Mouse (Mus musculus): Measurements from ENCODE around the gene Txnrd2. TPM values are rescaled to one million over a fixed set of nuclear protein-coding genes. Genes with fewer than 3 reads are reported as not detected.

Txnrd2 gene
- polyA plus RNA-seq, 1 experiment from 2014 or later = 20.4 TPM

- ATAC-seq (ENCODE audit: insufficient read depth, low FRiP score, low TSS enrichment) = no peak
- no peaks in the 10 kb centered on the region for H3K4me1 ChIP-seq (ENCODE audit: control insufficient read depth, insufficient read depth, low read length)
- 65% methylated on average over 6 of the region's 6 CpGs for WGBS
Measured at GRCm38 (mm10) chr16:18477996-18478395, 51.8 kb downstream of the Txnrd2 start.

GRCm38 (mm10) chr16:18479667-18480066 lies 53.5 kb downstream of the Txnrd2 start:
- Histone ChIP-seq H3K4me1 (ENCODE audit: control insufficient read depth, insufficient read depth, low read length) (peaks cover 5% of the 10 kb centered on the region), H3K4me2 (ENCODE audit: low read depth) (no peak overlapping the region), H3K36me3 (ENCODE audit: control insufficient read depth, insufficient read depth, low read length) (no peaks in the 10 kb centered on the region; the same call in 1 of the 2 replicates), H3K27me3 (ENCODE audit: control insufficient read depth, insufficient read depth, low read length) (no peaks in the 10 kb centered on the region), H3K9ac (ENCODE audit: low read length) (no peak overlapping the region), H3K4me3 (ENCODE audit: low read depth, low read length) (no peak overlapping the region), H3K27ac (ENCODE audit: low read depth, low read length) (no peak overlapping the region), H3K9me3 (ENCODE audit: control insufficient read depth, low read length) (no peaks in the 10 kb centered on the region)
- DNase-seq (ENCODE audit: low spot score) = no peak
- WGBS = 51% methylated on average over 7 of the region's 7 CpGs
- no peak for ATAC-seq (ENCODE audit: insufficient read depth, low FRiP score, low TSS enrichment)

More at GRCm38 (mm10) chr16:18477996-18478395, 51.8 kb downstream of the Txnrd2 start:
- H3K27me3 ChIP-seq (ENCODE audit: control insufficient read depth, insufficient read depth, low read length) = no peaks in the 10 kb centered on the region
- no peak overlapping the region for H3K9ac ChIP-seq (ENCODE audit: low read length)
- no peaks in the 10 kb centered on the region; the same call in 1 of the 2 replicates for H3K36me3 ChIP-seq (ENCODE audit: control insufficient read depth, insufficient read depth, low read length)
- no peak for DNase-seq (ENCODE audit: low spot score)
- no peaks in the 10 kb centered on the region for H3K9me3 ChIP-seq (ENCODE audit: control insufficient read depth, low read length)
- no peak overlapping the region for H3K4me3 ChIP-seq (ENCODE audit: low read depth, low read length)
- H3K4me2 ChIP-seq (ENCODE audit: low read depth) = no peak overlapping the region
- H3K27ac ChIP-seq (ENCODE audit: low read depth, low read length) = no peak overlapping the region

DNA sequence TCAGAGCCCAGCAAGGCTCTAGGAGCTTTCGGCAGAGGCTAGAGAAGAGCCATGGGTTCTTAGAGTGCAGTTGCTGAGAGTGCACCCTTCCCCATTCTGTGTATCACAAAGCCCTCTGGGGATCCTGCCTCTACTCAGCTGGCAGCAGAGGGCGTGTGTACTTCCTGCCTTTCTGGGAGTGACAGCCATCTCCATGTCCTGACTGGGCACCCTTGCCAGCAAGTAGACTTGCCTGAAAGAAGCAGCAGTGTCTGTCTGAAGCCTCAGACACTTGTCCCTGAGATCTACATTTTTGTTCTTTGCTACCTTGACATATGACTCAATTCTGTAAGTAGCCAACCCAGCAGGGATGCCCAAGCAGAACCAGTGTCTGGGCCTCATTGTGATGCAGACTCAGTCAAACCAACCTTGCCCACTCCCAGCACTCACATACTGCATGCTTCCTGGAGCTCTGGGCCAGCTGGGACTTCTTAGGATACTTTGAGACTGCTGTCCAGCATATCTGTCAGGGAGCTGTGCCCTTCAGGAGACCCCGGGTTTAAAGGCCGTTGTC lies 54.8 kb downstream of the Txnrd2 start:
- Histone ChIP-seq H3K9ac (ENCODE audit: low read length) (no peak overlapping the region), H3K36me3 (ENCODE audit: control insufficient read depth, insufficient read depth, low read length) (no peaks in the 10 kb centered on the region; the same call in 1 of the 2 replicates), H3K9me3 (ENCODE audit: control insufficient read depth, low read length) (no peaks in the 10 kb centered on the region), H3K4me2 (ENCODE audit: low read depth) (no peak overlapping the region), H3K4me3 (ENCODE audit: low read depth, low read length) (no peak overlapping the region), H3K27me3 (ENCODE audit: control insufficient read depth, insufficient read depth, low read length) (no peaks in the 10 kb centered on the region), H3K27ac (ENCODE audit: low read depth, low read length) (no peak overlapping the region), H3K4me1 (ENCODE audit: control insufficient read depth, insufficient read depth, low read length) (peaks cover 8% of the 10 kb centered on the region)
- ATAC-seq (ENCODE audit: insufficient read depth, low FRiP score, low TSS enrichment) (no peak), DNase-seq (ENCODE audit: low spot score) (no peak)
- WGBS = 75% methylated on average over 4 of the region's 4 CpGs

- ATAC-seq (ENCODE audit: insufficient read depth, low FRiP score, low TSS enrichment) = no peak
- Histone ChIP-seq H3K9ac (ENCODE audit: low read length) (no peak overlapping the region), H3K27me3 (ENCODE audit: control insufficient read depth, insufficient read depth, low read length) (no peaks in the 10 kb centered on the region), H3K36me3 (ENCODE audit: control insufficient read depth, insufficient read depth, low read length) (no peaks in the 10 kb centered on the region; the same call in 1 of the 2 replicates), H3K4me1 (ENCODE audit: control insufficient read depth, insufficient read depth, low read length) (peaks cover 8% of the 10 kb centered on the region), H3K27ac (ENCODE audit: low read depth, low read length) (no peak overlapping the region), H3K4me2 (ENCODE audit: low read depth) (no peak overlapping the region), H3K9me3 (ENCODE audit: control insufficient read depth, low read length) (no peaks in the 10 kb centered on the region), H3K4me3 (ENCODE audit: low read depth, low read length) (no peak overlapping the region)
- WGBS = 80% methylated on average over 3 of the region's 3 CpGs
- DNase-seq (ENCODE audit: low spot score) = no peak
Measured at GRCm38 (mm10) chr16:18482431-18482830, 56.2 kb downstream of the Txnrd2 start.

DNA sequence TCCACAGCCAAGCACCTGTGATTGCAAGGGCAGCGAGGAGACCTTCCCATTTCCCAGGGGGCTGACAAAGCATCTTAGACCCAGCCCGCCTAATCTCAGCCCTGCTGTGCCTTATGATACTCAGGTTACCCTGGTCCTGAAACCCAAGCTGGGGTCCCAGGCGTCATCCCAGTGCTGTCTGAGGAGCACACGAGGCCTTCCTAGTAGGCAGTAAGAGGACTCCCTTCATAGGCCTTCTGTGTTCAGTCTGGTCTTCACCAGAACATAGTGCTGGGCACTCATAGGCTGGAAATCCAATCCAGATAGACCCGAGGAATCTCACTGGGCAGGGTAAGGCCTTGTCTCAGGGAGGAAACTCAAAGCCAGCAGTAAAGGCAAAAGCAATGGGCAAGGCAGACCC lies 57.7 kb downstream of the Txnrd2 start:
- Histone ChIP-seq H3K36me3 (ENCODE audit: control insufficient read depth, insufficient read depth, low read length) (no peaks in the 10 kb centered on the region), H3K27me3 (ENCODE audit: control insufficient read depth, insufficient read depth, low read length) (no peaks in the 10 kb centered on the region), H3K27ac (ENCODE audit: low read depth, low read length) (no peak overlapping the region), H3K9ac (ENCODE audit: low read length) (no peak overlapping the region), H3K4me1 (ENCODE audit: control insufficient read depth, insufficient read depth, low read length) (peaks cover 8% of the 10 kb centered on the region), H3K9me3 (ENCODE audit: control insufficient read depth, low read length) (no peaks in the 10 kb centered on the region), H3K4me3 (ENCODE audit: low read depth, low read length) (no peak overlapping the region), H3K4me2 (ENCODE audit: low read depth) (no peak overlapping the region)
- no peak for ATAC-seq (ENCODE audit: insufficient read depth, low FRiP score, low TSS enrichment)
- no peak for DNase-seq (ENCODE audit: low spot score)
- WGBS = 70% methylated on average over 5 of the region's 5 CpGs

DNA sequence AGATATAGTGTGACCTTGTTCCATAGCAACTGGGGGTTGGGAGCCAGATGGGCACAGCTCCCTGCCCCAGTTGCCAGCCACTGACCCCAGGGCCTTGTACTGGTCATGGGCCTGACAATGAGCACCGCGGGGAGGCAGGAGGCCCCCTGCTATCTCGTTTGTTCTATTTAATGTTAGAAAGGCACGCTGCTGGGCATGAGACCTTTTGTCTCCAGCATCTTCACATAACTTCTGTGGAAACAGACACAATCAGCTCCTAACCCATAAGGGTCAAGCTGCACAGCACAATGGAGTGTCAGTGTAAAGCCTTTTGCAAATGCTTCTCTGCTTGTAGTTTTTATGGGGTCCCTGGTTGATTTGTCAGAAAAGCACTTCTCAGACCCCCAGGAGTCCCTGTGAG lies 58.2 kb downstream of the Txnrd2 start:
- ATAC-seq (ENCODE audit: insufficient read depth, low FRiP score, low TSS enrichment) (no peak), DNase-seq (ENCODE audit: low spot score) (no peak)
- Histone ChIP-seq H3K9ac (ENCODE audit: low read length) (no peak overlapping the region), H3K4me1 (ENCODE audit: control insufficient read depth, insufficient read depth, low read length) (peaks cover 8% of the 10 kb centered on the region), H3K4me3 (ENCODE audit: low read depth, low read length) (no peak overlapping the region), H3K27ac (ENCODE audit: low read depth, low read length) (no peak overlapping the region; the same call in 1 of the 2 replicates), H3K4me2 (ENCODE audit: low read depth) (no peak overlapping the region), H3K27me3 (ENCODE audit: control insufficient read depth, insufficient read depth, low read length) (no peaks in the 10 kb centered on the region), H3K9me3 (ENCODE audit: control insufficient read depth, low read length) (no peaks in the 10 kb centered on the region), H3K36me3 (ENCODE audit: control insufficient read depth, insufficient read depth, low read length) (no peaks in the 10 kb centered on the region)
- WGBS = 12% methylated on average over 4 of the region's 4 CpGs

DNA sequence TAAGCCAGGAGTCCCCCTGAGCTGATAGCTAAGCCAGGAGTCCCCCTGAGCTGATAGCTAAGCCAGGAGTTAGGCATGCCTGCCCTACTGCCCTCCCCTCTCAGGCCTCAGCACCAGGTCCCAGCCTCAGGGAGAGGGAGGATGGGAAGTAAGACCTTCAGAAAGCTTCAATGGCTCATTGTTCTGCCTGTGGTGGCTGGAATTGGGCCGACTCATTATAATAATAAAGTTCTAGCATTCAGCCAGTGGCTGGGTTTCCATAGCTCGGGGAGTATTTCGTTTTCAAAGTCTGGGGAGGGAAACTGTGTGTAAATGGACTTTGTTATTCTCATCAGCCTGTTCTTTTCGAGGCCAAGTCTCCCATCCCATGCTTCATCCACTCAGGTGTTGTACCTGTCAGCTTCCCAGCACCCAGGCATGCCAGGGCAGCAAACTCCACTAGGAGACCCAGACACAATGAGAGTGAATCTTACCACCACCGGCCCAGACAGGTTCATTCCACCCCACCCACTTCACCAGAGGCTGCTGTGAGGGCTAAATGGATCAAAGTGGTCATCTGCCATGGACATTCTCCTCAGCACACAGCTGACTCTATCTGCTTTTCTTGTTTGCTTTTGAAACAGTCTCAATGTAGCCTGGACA lies 58.7 kb downstream of the Txnrd2 start:
- DNase-seq (ENCODE audit: low spot score) = no peak
- Histone ChIP-seq H3K4me2 (ENCODE audit: low read depth) (no peak overlapping the region), H3K9ac (ENCODE audit: low read length) (no peak overlapping the region), H3K27ac (ENCODE audit: low read depth, low read length) (no peak overlapping the region; the same call in 1 of the 2 replicates), H3K4me3 (ENCODE audit: low read depth, low read length) (no peak overlapping the region), H3K27me3 (ENCODE audit: control insufficient read depth, insufficient read depth, low read length) (no peaks in the 10 kb centered on the region), H3K9me3 (ENCODE audit: control insufficient read depth, low read length) (no peaks in the 10 kb centered on the region), H3K4me1 (ENCODE audit: control insufficient read depth, insufficient read depth, low read length) (peaks cover 8% of the 10 kb centered on the region), H3K36me3 (ENCODE audit: control insufficient read depth, insufficient read depth, low read length) (no peaks in the 10 kb centered on the region)
- 33% methylated on average over 5 of the region's 5 CpGs for WGBS
- no peak for ATAC-seq (ENCODE audit: insufficient read depth, low FRiP score, low TSS enrichment)

DNA sequence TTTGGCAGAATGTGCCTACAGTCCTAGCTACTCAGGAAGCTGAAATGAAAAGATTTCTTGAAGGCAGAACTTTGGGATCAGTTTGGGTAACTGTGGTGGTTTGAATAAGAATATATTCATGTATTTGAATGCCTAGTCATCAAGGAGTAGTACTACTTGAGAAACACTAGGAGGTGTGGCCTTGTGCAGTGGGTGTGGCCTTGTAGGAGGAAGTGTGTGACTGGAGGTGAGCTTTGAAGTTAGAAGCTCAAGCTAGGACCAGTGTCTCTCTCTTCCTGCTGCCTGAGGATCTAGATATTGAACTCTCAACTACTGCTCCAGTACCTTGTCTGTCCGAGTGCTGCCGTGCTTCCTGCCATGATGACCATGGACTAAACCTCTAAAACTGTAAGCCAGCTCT lies 59.9 kb downstream of the Txnrd2 start:
- Histone ChIP-seq H3K4me2 (ENCODE audit: low read depth) (no peak overlapping the region), H3K9ac (ENCODE audit: low read length) (no peak overlapping the region), H3K4me3 (ENCODE audit: low read depth, low read length) (no peak overlapping the region), H3K27ac (ENCODE audit: low read depth, low read length) (no peak overlapping the region), H3K9me3 (ENCODE audit: control insufficient read depth, low read length) (no peaks in the 10 kb centered on the region), H3K4me1 (ENCODE audit: control insufficient read depth, insufficient read depth, low read length) (peaks cover 8% of the 10 kb centered on the region), H3K27me3 (ENCODE audit: control insufficient read depth, insufficient read depth, low read length) (no peaks in the 10 kb centered on the region), H3K36me3 (ENCODE audit: control insufficient read depth, insufficient read depth, low read length) (no peaks in the 10 kb centered on the region)
- 98% methylated on average over 2 of the region's 2 CpGs for WGBS
- ATAC-seq (ENCODE audit: insufficient read depth, low FRiP score, low TSS enrichment) = no peak
- no peak for DNase-seq (ENCODE audit: low spot score)

DNA sequence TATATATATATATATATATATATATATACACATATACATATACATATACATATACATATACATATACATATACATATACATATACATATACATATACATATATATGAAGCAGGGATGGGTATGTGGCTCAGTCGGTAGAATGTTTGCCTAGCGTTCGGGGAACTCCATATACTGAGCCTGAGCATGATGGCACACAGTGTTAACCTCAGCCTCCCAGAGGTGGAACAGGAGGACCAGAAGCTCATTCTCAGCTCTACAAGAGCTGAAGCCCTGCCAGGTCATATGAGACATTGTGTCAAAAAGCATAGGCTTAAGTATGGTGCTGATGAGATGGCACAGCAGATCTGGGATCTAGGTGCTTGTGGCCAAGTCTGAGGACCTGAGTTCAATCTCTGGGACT lies 64.1 kb downstream of the Txnrd2 start:
- no peaks in the 10 kb centered on the region for H3K4me1 ChIP-seq (ENCODE audit: control insufficient read depth, insufficient read depth, low read length)
- H3K27ac ChIP-seq (ENCODE audit: low read depth, low read length) = no peak overlapping the region
- 94% methylated on average over 3 of the region's 3 CpGs for WGBS
- no peaks in the 10 kb centered on the region for H3K9me3 ChIP-seq (ENCODE audit: control insufficient read depth, low read length)
- H3K9ac ChIP-seq (ENCODE audit: low read length) = no peak overlapping the region
- H3K27me3 ChIP-seq (ENCODE audit: control insufficient read depth, insufficient read depth, low read length) = no peaks in the 10 kb centered on the region
- ATAC-seq (ENCODE audit: insufficient read depth, low FRiP score, low TSS enrichment) (no peak), DNase-seq (ENCODE audit: low spot score) (no peak)
- H3K4me2 ChIP-seq (ENCODE audit: low read depth) = no peak overlapping the region
- no peaks in the 10 kb centered on the region for H3K36me3 ChIP-seq (ENCODE audit: control insufficient read depth, insufficient read depth, low read length)
- no peak overlapping the region for H3K4me3 ChIP-seq (ENCODE audit: low read depth, low read length)

All from neural tube, embryonic 11.5 days (tissue).